Comparison of ENCODE assay signal across 16 mouse cellular contexts in genomic region chr6:21464719-21465118, GRCm38 (mm10).
"Had no signal": no experiment of that assay in that cellular context is flagged by ENCODE, and none has a peak within 500 bp of the region (broad histone marks: within the 10 kb centered on the region; RNA-seq: fewer than 3 reads in every experiment).

No protein-coding gene starts in this region.

- H3K4me1 ChIP-seq: neural tube, embryonic 13.5 days; neural tube, embryonic 15.5 days; stomach, embryonic 15.5 days had no signal

- DNase-seq: retina, postnatal 1 day; right cerebral cortex, adult 18-20 months; right cerebral cortex, postnatal 14 days; right cerebral cortex, postnatal 25 days; right cerebral cortex, postnatal 4 days; spleen, adult 18-20 months; thymus, adult 18-20 months; thymus, adult 2 months; thymus, postnatal 14 days; thymus, postnatal 25 days; thymus, postnatal 36 days; thymus, postnatal 4 days had no signal

- H3K27ac ChIP-seq: neural tube, embryonic 13.5 days; neural tube, embryonic 15.5 days; stomach, embryonic 15.5 days; stomach, postnatal 0 days had no signal

- H3K9me3 ChIP-seq: neural tube, embryonic 13.5 days; neural tube, embryonic 15.5 days; stomach, embryonic 15.5 days had no signal

- H3K36me3 ChIP-seq: neural tube, embryonic 13.5 days; neural tube, embryonic 15.5 days; stomach, embryonic 15.5 days had no signal

- H3K27me3 ChIP-seq: neural tube, embryonic 13.5 days; neural tube, embryonic 15.5 days; stomach, embryonic 15.5 days had no signal

- H3K4me3 ChIP-seq: neural tube, embryonic 13.5 days; neural tube, embryonic 15.5 days; stomach, embryonic 15.5 days had no signal
